Mouse (Mus musculus) fat pad, adult 2 months (tissue): ENCODE results near the gene Tacr2.

Experiments used
- DNase-seq: peaks from one replicate; pipeline ENCODE4 v3.0.0-alpha.2; 2011; ENCODE audit warnings: low read depth, low spot score; ENCODE audit errors: extremely low read depth

Tacr2 gene

DNA sequence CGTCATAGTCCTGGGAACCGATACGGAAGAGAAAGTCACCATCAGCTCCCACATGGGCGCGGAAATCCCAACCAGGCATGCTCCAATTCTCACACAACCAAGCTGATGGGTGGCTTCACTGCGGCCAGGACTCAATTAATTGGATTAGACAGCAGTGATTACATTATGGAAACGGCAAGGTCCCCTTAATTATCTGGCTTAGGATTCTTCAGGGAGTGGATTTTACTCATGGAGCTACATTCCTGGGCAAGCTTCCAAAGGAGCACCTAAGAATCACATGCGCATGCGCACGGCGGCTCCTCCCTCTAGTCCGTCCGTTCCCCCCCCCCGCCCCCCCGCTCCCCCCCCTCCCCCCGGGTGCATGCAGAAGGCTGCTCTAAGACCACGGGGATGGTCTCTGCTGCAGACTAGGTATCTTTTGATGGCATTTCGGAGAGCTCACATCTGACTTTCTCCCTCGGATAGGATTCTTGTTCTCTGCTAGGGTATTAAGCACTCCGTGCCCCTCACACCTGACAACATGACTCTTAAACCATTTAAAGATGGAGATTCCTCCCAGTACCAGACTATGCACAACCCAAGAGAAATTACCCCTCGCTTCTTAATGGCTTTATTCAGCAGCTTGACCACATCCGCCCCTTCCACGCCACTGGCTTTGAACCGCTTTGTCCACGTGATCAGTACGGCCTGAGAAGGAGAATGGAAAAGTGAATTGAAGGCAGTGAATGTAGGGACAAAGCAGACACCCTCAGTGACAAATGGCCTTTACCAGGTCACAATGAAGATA lies 44.0 kb downstream of the Tacr2 start:
- DNase-seq: no peak

DNA sequence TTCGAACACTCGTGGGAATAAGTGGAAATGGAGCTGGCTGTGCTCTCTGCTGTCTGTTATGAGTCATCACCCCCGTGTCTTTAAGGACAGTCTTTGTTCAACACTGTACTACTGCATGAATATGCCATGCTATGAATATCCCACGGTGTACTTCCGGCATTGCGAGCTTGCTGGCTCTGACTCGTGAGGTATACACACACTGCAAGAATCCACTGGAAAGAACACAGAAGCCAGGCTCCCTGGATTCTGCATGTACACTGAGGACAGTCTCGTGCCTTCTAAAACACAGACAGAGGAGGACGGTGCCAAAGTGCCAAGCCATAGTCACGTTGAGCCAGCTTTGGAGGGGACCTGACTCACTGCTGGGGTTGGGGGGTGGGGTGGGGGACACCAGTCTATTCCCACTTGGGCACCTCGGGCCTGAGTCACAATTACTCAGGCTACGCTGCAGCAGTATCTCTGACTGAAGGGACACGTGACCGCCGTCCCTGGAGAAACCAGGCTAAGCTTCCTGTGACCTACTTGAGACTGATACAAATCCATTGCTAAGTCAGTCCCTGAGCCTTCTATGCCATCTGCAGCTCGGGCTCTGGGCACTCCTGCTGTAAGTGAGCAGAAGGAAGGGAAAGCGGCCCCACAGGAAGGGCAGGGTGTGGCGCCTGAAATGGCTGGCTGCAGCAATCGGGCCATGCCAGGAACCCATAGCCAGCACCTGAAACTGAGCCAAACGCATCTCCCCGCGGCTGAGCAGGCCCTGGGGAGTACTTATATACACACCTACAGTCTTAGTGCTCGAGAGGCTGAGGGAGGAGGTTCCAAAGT lies 48.0 kb downstream of the Tacr2 start:
- DNase-seq: no peak

DNA sequence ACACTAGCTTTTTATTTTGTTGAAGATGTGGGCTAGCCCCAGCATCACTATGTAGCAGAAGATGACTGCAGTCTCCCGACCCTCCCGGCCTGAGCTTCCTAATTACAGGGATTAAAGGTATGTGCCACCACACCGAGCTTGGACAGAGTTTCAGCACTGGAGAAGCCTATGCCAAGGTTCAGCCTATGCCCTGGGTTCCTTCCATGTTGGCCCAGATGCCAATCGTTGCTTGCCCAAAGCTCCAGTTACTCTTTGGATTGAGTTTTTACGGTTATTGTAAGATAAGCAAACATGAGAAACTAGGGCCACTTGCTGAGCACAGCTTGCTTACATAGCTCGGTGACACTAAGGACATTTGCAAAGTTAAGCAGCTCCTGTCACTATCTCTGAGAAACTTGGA lies 52.9 kb downstream of the Tacr2 start:
- peak; percentile 70 for DNase-seq

DNA sequence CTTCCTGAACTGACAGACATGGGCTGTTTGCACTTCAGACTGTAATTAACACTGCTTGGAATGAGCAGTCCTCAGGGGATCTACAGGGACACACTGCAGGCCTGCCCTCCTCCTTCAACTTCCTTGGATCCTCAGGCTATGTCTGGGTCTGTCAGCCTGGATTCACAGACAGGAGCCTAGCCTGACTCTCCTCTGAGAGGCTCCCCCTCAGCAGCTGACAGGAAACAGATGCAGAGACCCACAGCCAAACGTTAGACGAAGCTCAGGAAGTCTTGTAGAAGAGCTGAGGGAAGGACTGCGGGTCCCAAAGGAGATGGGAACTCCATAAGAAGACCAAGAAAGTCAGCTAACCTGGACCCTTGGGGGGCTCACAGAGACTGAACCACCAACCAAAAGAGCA lies 54.2 kb downstream of the Tacr2 start:
- no peak for DNase-seq

DNA sequence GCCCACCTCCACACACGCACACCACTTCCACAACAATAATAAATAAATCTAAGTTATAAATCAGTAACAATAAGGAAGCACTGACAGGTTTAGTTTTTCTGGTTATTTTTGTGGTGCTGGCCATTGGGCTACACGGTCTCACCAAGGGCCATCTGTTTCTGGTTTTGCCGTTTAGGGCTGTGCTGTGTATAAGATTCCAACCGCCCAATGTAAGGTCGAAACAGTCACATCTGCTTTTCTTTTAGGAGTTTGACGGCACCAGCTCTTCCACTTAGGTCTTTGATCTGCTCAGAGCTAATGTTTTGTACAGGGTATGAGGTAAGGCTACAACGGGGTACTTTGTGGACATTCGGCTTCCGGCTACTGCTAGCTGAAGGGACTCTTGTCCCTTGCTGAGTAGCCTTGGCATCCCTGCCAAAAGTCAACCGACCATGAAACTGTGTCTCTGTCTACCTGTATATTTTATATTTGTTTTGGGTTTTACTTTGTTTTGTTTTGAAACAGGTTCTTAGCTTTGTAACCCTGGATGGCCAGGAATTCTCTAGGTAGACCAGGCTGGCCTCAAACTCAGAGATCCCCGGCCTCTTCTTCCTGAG lies 56.8 kb downstream of the Tacr2 start:
- DNase-seq: no peak

DNA sequence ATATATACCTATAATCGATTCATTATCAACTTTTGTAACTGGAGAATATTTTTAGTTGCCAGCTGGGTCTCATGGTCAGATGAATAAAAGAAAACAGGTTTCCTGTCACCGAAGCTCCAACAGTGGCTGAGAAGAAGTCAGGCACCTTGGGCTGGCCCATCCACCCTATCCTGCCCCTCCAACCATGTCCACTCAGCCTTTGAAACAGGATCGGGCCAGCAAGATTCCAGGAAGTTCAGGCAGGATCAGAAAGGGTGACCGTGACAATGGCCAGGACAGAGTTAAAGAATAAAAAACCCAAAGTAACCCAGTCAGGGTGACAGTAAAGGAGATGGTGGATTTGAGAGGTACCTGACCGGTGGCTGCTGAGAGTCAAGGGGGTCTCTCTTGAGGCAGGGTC lies 57.4 kb downstream of the Tacr2 start:
- DNase-seq: no peak

DNA sequence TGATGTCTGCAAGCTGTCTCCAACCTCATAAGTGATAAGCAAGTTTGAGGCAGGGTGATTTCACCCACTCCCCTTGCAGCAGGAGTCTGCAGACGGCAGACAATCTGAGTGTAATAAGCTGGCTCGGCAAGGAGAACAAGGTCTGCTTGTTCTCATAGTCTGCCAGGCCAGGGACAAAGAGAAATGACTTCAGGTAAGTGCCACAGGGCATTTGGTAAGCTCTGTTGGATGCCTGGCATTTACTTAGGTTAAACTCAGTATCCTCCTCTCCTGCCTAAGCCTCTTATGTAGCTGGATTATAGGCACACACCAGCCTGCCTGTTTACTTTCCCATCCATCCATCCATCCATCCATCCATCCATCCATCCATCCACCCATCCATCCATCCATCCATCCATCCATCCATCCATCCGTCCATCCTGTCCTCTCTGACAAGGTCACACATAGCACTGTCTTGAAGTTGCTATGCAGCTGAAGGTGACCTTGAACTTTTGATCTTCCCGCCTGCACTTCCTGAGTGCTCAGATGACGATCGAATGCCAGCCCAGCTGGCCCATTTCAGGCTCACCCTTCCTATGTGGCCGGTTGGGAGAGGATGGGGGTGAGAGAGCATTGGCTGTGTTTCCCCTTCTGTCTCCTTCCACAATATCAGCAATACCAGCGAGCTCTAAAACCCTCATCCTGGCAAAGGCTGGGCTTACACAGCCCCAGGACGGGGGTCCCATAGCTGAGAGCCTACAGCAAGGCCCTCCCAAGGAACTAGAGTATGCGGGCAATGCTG lies 58.2 kb downstream of the Tacr2 start:
- DNase-seq: no peak

DNA sequence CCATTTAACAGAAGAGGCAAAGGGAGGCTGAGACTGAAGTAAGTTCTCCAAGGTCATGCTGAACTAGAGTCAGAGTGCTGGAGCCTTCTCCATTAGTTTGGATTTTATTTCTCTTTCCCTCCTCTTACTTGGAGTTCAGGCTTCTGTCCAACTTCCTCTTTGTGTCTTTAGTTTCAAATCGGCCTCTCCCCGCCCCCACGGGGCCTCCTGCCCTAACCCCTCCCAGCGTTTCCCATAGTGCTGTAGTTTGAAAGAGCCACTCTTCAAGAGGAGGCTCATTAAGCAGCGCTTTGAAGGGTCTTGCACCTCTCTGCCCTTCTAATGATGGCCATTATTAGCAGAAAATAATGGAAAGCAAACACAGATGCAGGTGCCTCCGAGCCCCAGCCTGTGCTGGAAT lies 59.2 kb downstream of the Tacr2 start:
- no peak for DNase-seq

DNA sequence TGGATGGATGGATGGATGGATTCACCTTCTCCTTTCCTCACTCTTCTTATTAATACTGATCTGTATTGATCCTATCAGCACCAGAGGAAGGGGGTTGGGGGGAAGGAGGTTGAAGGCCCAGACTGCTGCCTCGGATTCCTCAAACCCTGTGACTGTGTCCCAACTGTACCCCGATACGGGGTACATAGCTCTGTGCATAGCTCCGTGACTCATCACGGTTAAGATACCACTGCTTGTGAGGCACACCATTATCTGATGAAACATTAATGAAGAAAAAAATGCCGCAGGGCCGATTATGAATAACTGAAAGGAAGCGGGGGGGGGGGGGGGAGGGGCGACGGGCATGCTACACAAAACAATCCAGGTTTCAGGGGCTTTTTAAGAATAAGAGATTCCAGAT lies 60.9 kb downstream of the Tacr2 start:
- no peak for DNase-seq

DNA sequence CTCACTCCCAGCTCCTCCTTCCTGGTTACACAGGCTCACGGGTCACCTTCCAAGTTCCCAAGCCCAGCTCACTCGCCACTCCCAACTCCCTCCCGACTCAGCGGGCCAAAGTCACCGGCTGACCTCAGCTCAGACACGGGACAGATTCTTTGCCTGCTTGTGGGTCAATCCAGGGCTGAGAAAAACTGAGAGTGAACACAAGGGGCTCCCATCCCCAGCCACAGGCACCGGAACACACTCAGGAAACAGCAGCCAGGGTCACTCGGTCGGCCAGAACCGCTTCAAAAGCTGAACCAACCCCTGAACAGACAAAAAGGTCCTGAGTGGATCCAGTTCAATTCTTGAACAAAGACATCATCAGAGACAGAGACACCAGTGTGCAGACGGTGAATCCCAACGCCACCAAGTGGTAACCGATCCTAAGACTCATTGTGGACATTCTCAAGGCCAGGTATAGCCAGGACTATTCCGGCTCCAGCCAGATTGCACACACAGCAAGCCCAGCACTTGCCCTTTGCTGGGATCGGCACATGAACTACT lies 61.7 kb downstream of the Tacr2 start:
- DNase-seq: no peak
